Mouse (Mus musculus): ENCODE results near the gene Fbxo9. TPM values are rescaled to one million over a fixed set of nuclear protein-coding genes. Genes with fewer than 3 reads are reported as not detected.

Gene Fbxo9
- polyA plus RNA-seq, 1 experiment from 2014 or later: 29.8 TPM

- DNase-seq (ENCODE audit: low spot score): no peak
- H3K27me3 ChIP-seq (ENCODE audit: control insufficient read depth, insufficient read depth, low read length): no peaks in the 10 kb centered on the region
- no peak overlapping the region for H3K4me2 ChIP-seq (ENCODE audit: low read depth, low read length, severe bottlenecking)
- ATAC-seq (replicated peaks; ENCODE audit: low FRiP score): no peak
- no peak overlapping the region for H3K9ac ChIP-seq (ENCODE audit: low read length)
- 82% methylated on average over 1 of the region's 1 CpGs for WGBS
- no peaks in the 10 kb centered on the region for H3K9me3 ChIP-seq (ENCODE audit: control insufficient read depth, low read length)
- H3K4me3 ChIP-seq (ENCODE audit: low read depth, low read length): no peak overlapping the region
- H3K27ac ChIP-seq (ENCODE audit: low read depth, low read length): no peak overlapping the region
- H3K36me3 ChIP-seq (ENCODE audit: control insufficient read depth, insufficient read depth, low read length): no peaks in the 10 kb centered on the region
- H3K4me1 ChIP-seq (replicated peaks; ENCODE audit: control insufficient read depth, insufficient read depth, low read length): no peaks in the 10 kb centered on the region
Observed at GRCm38 (mm10) chr9:78089906-78090305, 19.0 kb downstream of the Fbxo9 start.

GRCm38 (mm10) chr9:78088971-78089370 is 19.9 kb downstream of the Fbxo9 start:
- no peak overlapping the region for H3K9ac ChIP-seq (ENCODE audit: low read length)
- H3K9me3 ChIP-seq (ENCODE audit: control insufficient read depth, low read length): no peaks in the 10 kb centered on the region
- H3K4me3 ChIP-seq (ENCODE audit: low read depth, low read length): no peak overlapping the region
- ATAC-seq (replicated peaks; ENCODE audit: low FRiP score) (no peak), DNase-seq (ENCODE audit: low spot score) (no peak)
- no peaks in the 10 kb centered on the region for H3K4me1 ChIP-seq (replicated peaks; ENCODE audit: control insufficient read depth, insufficient read depth, low read length)
- H3K27ac ChIP-seq (ENCODE audit: low read depth, low read length): no peak overlapping the region
- WGBS: 88% methylated on average over 7 of the region's 7 CpGs
- no peak overlapping the region for H3K4me2 ChIP-seq (ENCODE audit: low read depth, low read length, severe bottlenecking)
- no peaks in the 10 kb centered on the region for H3K27me3 ChIP-seq (ENCODE audit: control insufficient read depth, insufficient read depth, low read length)
- H3K36me3 ChIP-seq (ENCODE audit: control insufficient read depth, insufficient read depth, low read length): no peaks in the 10 kb centered on the region

GRCm38 (mm10) chr9:78088521-78088920 is 20.3 kb downstream of the Fbxo9 start:
- ATAC-seq (replicated peaks; ENCODE audit: low FRiP score) (no peak), DNase-seq (ENCODE audit: low spot score) (no peak)
- Histone ChIP-seq H3K9ac (ENCODE audit: low read length) (no peak overlapping the region), H3K4me1 (replicated peaks; ENCODE audit: control insufficient read depth, insufficient read depth, low read length) (no peaks in the 10 kb centered on the region), H3K36me3 (ENCODE audit: control insufficient read depth, insufficient read depth, low read length) (no peaks in the 10 kb centered on the region), H3K9me3 (ENCODE audit: control insufficient read depth, low read length) (no peaks in the 10 kb centered on the region), H3K4me3 (ENCODE audit: low read depth, low read length) (no peak overlapping the region), H3K4me2 (ENCODE audit: low read depth, low read length, severe bottlenecking) (no peak overlapping the region), H3K27me3 (ENCODE audit: control insufficient read depth, insufficient read depth, low read length) (no peaks in the 10 kb centered on the region), H3K27ac (ENCODE audit: low read depth, low read length) (no peak overlapping the region)
- WGBS: 77% methylated on average over 4 of the region's 4 CpGs

GRCm38 (mm10) chr9:78087751-78088150 is 21.1 kb downstream of the Fbxo9 start:
- H3K4me3 ChIP-seq (ENCODE audit: low read depth, low read length): no peak overlapping the region
- no peak for DNase-seq (ENCODE audit: low spot score)
- no peaks in the 10 kb centered on the region for H3K4me1 ChIP-seq (replicated peaks; ENCODE audit: control insufficient read depth, insufficient read depth, low read length)
- H3K36me3 ChIP-seq (ENCODE audit: control insufficient read depth, insufficient read depth, low read length): no peaks in the 10 kb centered on the region
- no peak for ATAC-seq (replicated peaks; ENCODE audit: low FRiP score)
- H3K9me3 ChIP-seq (ENCODE audit: control insufficient read depth, low read length): no peaks in the 10 kb centered on the region
- no peaks in the 10 kb centered on the region for H3K27me3 ChIP-seq (ENCODE audit: control insufficient read depth, insufficient read depth, low read length)
- no peak overlapping the region for H3K4me2 ChIP-seq (ENCODE audit: low read depth, low read length, severe bottlenecking)
- no peak overlapping the region for H3K9ac ChIP-seq (ENCODE audit: low read length)
- 92% methylated on average over 9 of the region's 9 CpGs for WGBS
- H3K27ac ChIP-seq (ENCODE audit: low read depth, low read length): no peak overlapping the region

- no peaks in the 10 kb centered on the region for H3K36me3 ChIP-seq (ENCODE audit: control insufficient read depth, insufficient read depth, low read length)
- no peak for ATAC-seq (replicated peaks; ENCODE audit: low FRiP score)
- WGBS: 86% methylated on average over 14 of the region's 14 CpGs
Observed at GRCm38 (mm10) chr9:78085722-78086287, 23.1 kb downstream of the Fbxo9 start.

GRCm38 (mm10) chr9:78084341-78084740 is 24.5 kb downstream of the Fbxo9 start:
- ATAC-seq (replicated peaks; ENCODE audit: low FRiP score): no peak
- WGBS: 90% methylated on average over 4 of the region's 4 CpGs
- Histone ChIP-seq H3K4me3 (ENCODE audit: low read depth, low read length) (no peak overlapping the region), H3K9me3 (ENCODE audit: control insufficient read depth, low read length) (no peaks in the 10 kb centered on the region), H3K4me2 (ENCODE audit: low read depth, low read length, severe bottlenecking) (no peak overlapping the region), H3K4me1 (replicated peaks; ENCODE audit: control insufficient read depth, insufficient read depth, low read length) (no peaks in the 10 kb centered on the region), H3K36me3 (ENCODE audit: control insufficient read depth, insufficient read depth, low read length) (no peaks in the 10 kb centered on the region), H3K27ac (ENCODE audit: low read depth, low read length) (no peak overlapping the region), H3K9ac (ENCODE audit: low read length) (no peak overlapping the region), H3K27me3 (ENCODE audit: control insufficient read depth, insufficient read depth, low read length) (no peaks in the 10 kb centered on the region)
- no peak for DNase-seq (ENCODE audit: low spot score)

More at GRCm38 (mm10) chr9:78085722-78086287, 23.1 kb downstream of the Fbxo9 start:
- no peaks in the 10 kb centered on the region for H3K9me3 ChIP-seq (ENCODE audit: control insufficient read depth, low read length)
- H3K4me3 ChIP-seq (ENCODE audit: low read depth, low read length): no peak overlapping the region
- H3K27me3 ChIP-seq (ENCODE audit: control insufficient read depth, insufficient read depth, low read length): no peaks in the 10 kb centered on the region
- no peak for DNase-seq (ENCODE audit: low spot score)
- no peak overlapping the region for H3K27ac ChIP-seq (ENCODE audit: low read depth, low read length)
- H3K4me1 ChIP-seq (replicated peaks; ENCODE audit: control insufficient read depth, insufficient read depth, low read length): no peaks in the 10 kb centered on the region
- H3K4me2 ChIP-seq (ENCODE audit: low read depth, low read length, severe bottlenecking): no peak overlapping the region
- no peak overlapping the region for H3K9ac ChIP-seq (ENCODE audit: low read length)

- no peak overlapping the region for H3K4me3 ChIP-seq (ENCODE audit: low read depth, low read length)
- H3K4me2 ChIP-seq (ENCODE audit: low read depth, low read length, severe bottlenecking): no peak overlapping the region
- H3K9me3 ChIP-seq (ENCODE audit: control insufficient read depth, low read length): no peaks in the 10 kb centered on the region
- H3K27ac ChIP-seq (ENCODE audit: low read depth, low read length): no peak overlapping the region
- H3K4me1 ChIP-seq (replicated peaks; ENCODE audit: control insufficient read depth, insufficient read depth, low read length): no peaks in the 10 kb centered on the region
- no peak for ATAC-seq (replicated peaks; ENCODE audit: low FRiP score)
- no peaks in the 10 kb centered on the region for H3K36me3 ChIP-seq (ENCODE audit: control insufficient read depth, insufficient read depth, low read length)
- DNase-seq (ENCODE audit: low spot score): no peak
- no peaks in the 10 kb centered on the region for H3K27me3 ChIP-seq (ENCODE audit: control insufficient read depth, insufficient read depth, low read length)
- H3K9ac ChIP-seq (ENCODE audit: low read length): no peak overlapping the region
- 87% methylated on average over 7 of the region's 7 CpGs for whole genome bisulfite sequencing
Observed at GRCm38 (mm10) chr9:78081835-78082234, 27.0 kb downstream of the Fbxo9 start.

- Histone ChIP-seq H3K4me2 (ENCODE audit: low read depth, low read length, severe bottlenecking) (no peak overlapping the region), H3K36me3 (ENCODE audit: control insufficient read depth, insufficient read depth, low read length) (no peaks in the 10 kb centered on the region), H3K27ac (ENCODE audit: low read depth, low read length) (no peak overlapping the region), H3K4me1 (replicated peaks; ENCODE audit: control insufficient read depth, insufficient read depth, low read length) (no peaks in the 10 kb centered on the region), H3K27me3 (ENCODE audit: control insufficient read depth, insufficient read depth, low read length) (no peaks in the 10 kb centered on the region), H3K9ac (ENCODE audit: low read length) (no peak overlapping the region), H3K4me3 (ENCODE audit: low read depth, low read length) (no peak overlapping the region), H3K9me3 (ENCODE audit: control insufficient read depth, low read length) (no peaks in the 10 kb centered on the region)
- no peak for DNase-seq (ENCODE audit: low spot score)
- whole genome bisulfite sequencing: 42% methylated on average over 2 of the region's 2 CpGs
- no peak for ATAC-seq (replicated peaks; ENCODE audit: low FRiP score)
Observed at GRCm38 (mm10) chr9:78078240-78078639, 30.6 kb downstream of the Fbxo9 start.

- ATAC-seq (replicated peaks; ENCODE audit: low FRiP score): no peak
- Histone ChIP-seq H3K27ac (ENCODE audit: low read depth, low read length) (no peak overlapping the region), H3K9me3 (ENCODE audit: control insufficient read depth, low read length) (no peaks in the 10 kb centered on the region), H3K4me3 (ENCODE audit: low read depth, low read length) (no peak overlapping the region), H3K36me3 (ENCODE audit: control insufficient read depth, insufficient read depth, low read length) (no peaks in the 10 kb centered on the region), H3K9ac (ENCODE audit: low read length) (no peak overlapping the region), H3K27me3 (ENCODE audit: control insufficient read depth, insufficient read depth, low read length) (no peaks in the 10 kb centered on the region), H3K4me1 (replicated peaks; ENCODE audit: control insufficient read depth, insufficient read depth, low read length) (no peaks in the 10 kb centered on the region), H3K4me2 (ENCODE audit: low read depth, low read length, severe bottlenecking) (no peak overlapping the region)
- 97% methylated on average over 3 of the region's 3 CpGs for WGBS
- no peak for DNase-seq (ENCODE audit: low spot score)
Observed at GRCm38 (mm10) chr9:78075256-78075655, 33.6 kb downstream of the Fbxo9 start.
